Mouse (Mus musculus) myocyte (in vitro differentiated cells): ENCODE results near the gene Man2a1.

Source experiments
- E2F4 ChIP-seq: IDR thresholded peaks from one replicate; pipeline ENCODE4 v1.6.1; 2011; ENCODE audit warnings: mild to moderate bottlenecking, control low read depth, moderate library complexity; ENCODE audit not compliant: insufficient read depth
- MAX ChIP-seq: IDR thresholded peaks from one replicate; pipeline ENCODE4 v1.6.1; 2011; ENCODE audit warnings: low read depth, mild to moderate bottlenecking, control low read depth
- MYOD1 ChIP-seq, 3 experiments: IDR thresholded peaks; one replicate each; pipeline ENCODE4 v1.6.1; 2011; ENCODE audit warnings: control low read depth in 2 of 3, low read depth in 2 of 3, mild to moderate bottlenecking in 2 of 3, moderate library complexity in 1 of 3; ENCODE audit not compliant: insufficient read length in 2 of 3, control insufficient read depth in 1 of 3
- MYOG ChIP-seq, 3 experiments: IDR thresholded peaks; one replicate each; pipeline ENCODE4 v1.6.1; 2011; ENCODE audit warnings: control low read depth in 2 of 3, low read depth in 2 of 3, mild to moderate bottlenecking in 2 of 3; ENCODE audit not compliant: insufficient read length in 2 of 3, control insufficient read depth in 1 of 3, insufficient read depth in 1 of 3
- POLR2A ChIP-seq: IDR thresholded peaks from one replicate; pipeline ENCODE4 v1.6.1; 2011; ENCODE audit warnings: low read depth, mild to moderate bottlenecking, control low read depth, moderate library complexity; ENCODE audit not compliant: insufficient read length
- POLR2AphosphoS2 ChIP-seq: IDR thresholded peaks from one replicate; pipeline ENCODE4 v1.6.1; 2011; ENCODE audit warnings: low read depth, control low read depth; ENCODE audit not compliant: insufficient read length
- TCF12 ChIP-seq: IDR thresholded peaks from one replicate; pipeline ENCODE4 v1.6.1; 2011; ENCODE audit warnings: mild to moderate bottlenecking, control low read depth; ENCODE audit not compliant: poor library complexity, insufficient read depth, severe bottlenecking
- USF1 ChIP-seq: IDR thresholded peaks from one replicate; pipeline ENCODE4 v1.6.1; 2011; ENCODE audit warnings: low read depth, mild to moderate bottlenecking, control low read depth, moderate library complexity

DNA sequence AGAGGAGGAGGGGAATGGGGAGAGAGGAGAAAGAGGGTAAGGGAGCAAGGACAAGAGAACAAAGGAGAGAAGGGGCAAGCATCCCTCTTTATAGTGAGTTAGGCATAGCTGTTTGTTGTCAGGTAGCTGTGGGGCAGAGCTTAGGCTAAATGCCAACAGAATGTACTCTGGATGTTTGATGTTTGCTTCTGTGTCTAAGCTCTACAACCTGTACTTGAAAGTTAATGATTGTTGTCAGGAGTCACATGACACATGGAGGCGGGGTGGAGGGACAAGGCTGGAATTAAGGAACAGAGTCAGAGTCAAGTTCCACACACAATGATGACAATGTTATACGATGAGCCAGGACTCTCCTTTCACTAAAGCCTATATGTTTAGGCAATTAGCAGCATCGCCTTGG is 181.8 kb downstream of the Man2a1 start:
- TF ChIP-seq POLR2A (no peak), MYOG (IDR thresholded peaks at IDR 0.05; ENCODE audit: control insufficient read depth in 1 of 3, insufficient read depth in 1 of 3, insufficient read length in 2 of 3, low read depth in 2 of 3) (no peak), USF1 (no peak), TCF12 (no peak), MYOD1 (IDR thresholded peaks at IDR 0.05; ENCODE audit: control insufficient read depth in 1 of 3, insufficient read length in 2 of 3, low read depth in 2 of 3) (no peak), POLR2AphosphoS2 (no peak), E2F4 (no peak), MAX (no peak)
